Mouse (Mus musculus): ENCODE data around the gene Krtcap3.

Krtcap3 gene

DNA sequence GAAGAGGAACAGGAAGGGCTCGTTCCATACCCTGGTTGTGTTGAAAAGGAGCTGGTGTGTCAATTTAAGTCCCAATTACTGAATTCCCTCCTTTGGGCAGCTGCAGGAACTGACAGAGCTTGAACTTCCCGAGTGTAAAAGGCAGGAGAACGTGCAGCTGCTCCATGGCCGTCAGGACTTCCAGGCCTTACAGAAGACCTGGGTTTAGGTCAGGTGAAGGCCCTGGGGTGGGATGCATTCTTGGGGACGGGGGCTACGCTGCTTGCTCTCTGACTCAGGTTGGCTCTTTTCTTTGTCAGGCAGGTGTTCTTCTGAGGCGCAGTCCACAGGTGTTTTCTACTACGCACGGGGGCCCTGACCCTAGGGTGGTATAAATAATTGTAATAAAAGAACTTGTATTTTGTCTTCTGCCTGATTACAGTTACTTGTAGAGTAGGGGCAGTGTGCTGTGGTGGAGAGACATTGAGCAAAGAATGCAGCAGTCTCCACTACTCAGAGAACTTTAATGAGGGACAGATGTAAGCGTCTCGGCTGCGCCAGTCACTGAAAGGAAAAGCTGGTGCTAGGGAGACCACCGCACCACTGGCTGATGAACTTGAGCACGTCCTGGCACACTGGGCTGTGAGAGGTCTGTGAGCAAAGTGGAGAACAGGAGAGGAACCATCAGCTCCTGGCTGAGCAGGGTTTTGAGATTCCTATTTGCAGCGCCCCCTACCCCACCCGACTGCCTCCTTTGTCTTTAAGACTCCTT lies 1.5 kb downstream of the Krtcap3 start:
- DNase-seq (ENCODE audit: low spot score): no peak

DNA sequence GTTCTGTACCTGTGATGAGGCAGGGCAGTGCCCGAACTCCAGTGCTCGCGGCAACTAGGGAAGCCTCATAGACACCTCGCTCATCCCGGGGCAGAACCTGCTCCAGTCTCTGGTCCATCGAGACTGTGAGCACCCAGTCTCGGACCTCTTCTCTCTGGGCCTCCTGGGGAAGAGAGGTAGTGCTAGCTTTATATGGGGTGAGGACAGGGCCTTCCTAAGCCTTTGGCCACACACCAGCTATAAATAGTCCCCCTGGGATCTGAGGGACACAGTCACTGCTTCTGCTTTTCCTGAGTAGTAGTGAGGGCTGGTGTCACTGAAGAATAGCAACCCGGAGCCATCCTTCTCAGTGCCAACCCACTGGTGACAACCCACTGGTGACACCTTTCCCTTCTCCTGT lies 2.3 kb downstream of the Krtcap3 start:
- DNase-seq (ENCODE audit: low spot score): no peak

DNA sequence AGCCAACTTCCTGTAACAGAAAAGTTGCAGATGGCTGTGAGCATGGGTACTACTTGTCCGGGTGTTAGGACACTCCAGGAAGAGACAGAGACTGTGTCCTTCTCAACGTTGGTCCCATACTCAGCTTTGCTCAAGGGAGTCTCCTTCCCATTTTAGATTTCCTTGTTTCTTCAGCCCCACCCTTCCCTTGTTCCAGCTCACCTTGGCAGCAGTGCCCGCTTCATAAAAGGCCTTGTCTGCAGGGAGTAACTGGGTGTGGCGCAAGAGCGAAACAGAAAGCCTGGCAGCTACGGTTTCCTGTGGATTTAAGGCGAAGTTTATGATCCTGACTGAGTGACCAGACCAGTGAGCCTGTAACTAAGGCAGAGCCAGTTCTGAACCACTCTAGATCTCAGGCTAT lies 3.0 kb downstream of the Krtcap3 start:
- DNase-seq (ENCODE audit: low spot score): no peak

DNA sequence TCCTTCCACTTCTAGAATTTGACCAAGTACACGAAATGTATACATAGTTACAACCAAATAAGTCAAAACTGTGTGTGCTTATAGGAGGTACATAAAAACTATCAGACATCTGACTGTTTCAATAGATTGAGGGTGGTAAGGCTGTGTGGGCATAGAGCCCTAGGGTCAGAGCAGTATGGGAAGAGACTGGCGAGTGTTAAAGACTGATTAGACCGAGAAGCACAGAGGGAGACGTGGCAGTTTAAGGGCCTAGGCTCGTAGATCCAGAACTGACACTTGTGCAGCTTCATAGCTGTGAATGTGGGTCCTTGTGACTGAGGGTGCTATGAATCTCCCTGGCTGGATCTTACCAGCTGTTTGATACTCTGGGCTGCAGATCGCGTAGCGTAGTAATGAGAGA lies 3.4 kb downstream of the Krtcap3 start:
- no peak for DNase-seq (ENCODE audit: low spot score)

DNA sequence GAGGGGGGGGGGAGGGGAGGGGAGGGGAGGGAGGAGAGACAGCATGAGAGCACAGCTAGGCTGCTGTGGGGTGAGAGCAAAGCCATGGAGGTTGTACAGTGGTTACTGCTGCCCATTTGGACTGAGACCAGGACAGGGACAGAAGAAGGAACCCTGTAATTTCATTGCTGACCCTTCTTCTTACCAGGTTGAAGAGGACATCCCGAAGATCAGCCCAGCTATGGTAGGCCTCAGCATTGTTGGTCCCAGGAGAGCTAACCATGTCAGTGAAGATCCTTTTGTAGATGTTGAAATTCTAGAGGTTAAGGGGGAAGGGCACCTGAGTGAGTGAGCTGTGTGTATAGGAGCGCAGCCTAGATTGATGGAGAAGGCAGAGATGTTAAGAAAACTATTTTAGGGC lies 3.9 kb downstream of the Krtcap3 start:
- no peak for DNase-seq (ENCODE audit: low spot score)

DNA sequence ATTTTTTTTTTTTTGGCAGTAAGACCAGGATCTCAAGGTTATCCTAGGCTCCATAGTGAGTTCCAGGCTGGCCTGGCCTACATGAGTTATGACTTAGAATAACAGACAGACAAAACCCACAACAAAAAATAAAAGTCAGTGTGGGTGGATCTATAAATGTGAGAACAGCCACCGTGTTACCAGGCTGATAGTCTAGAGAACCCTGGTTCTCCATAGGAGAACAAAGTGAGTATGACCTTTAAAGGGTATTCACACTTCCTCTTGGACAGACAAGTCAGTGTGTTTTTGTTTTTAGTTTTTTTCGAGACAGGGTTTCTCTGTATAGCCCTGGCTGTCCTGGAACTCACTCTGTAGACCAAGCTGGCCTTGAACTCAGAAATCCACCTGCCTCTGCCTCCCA lies 4.5 kb downstream of the Krtcap3 start:
- no peak for DNase-seq (ENCODE audit: low spot score)

DNA sequence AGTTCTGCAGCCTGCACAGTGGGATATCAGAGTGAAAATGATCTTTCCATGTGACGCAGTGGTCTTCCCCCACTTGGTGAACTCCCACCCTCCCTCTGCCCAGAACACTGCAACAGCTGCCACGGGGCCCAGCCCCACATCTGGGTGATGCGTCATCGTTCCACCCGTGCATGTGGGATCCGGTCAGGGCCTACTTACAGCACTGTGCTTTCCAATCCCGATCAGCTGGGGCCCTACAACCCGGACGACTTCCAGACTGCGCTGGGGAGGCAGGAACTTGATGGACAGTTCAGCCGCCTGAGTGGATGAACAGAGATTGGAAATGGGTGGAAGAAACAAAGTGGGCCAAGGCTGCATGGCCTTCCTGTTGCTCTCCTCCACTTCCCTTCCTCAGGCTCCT lies 6.1 kb downstream of the Krtcap3 start:
- no peak for DNase-seq (ENCODE audit: low spot score)

DNA sequence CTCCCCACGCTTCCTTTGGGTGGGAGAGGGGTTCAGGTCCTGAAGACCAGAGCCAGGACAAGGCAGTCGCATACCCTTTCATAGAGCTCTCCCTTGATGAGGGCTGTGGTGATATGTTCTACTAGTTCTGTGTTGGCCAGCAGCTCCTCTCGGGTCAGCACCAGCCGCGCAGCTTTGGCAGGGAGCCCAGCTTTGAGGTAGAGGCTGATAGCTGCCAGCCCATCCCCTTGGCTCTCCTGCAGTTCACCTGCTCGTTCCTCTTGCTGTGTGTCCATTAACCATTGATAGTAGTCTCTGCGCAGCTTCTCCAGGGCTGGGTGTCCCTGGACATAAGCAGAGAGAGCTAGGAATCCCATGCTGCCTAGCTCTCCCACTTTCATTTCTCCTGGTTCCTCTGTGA lies 14.6 kb downstream of the Krtcap3 start:
- DNase-seq (ENCODE audit: low spot score): no peak

DNA sequence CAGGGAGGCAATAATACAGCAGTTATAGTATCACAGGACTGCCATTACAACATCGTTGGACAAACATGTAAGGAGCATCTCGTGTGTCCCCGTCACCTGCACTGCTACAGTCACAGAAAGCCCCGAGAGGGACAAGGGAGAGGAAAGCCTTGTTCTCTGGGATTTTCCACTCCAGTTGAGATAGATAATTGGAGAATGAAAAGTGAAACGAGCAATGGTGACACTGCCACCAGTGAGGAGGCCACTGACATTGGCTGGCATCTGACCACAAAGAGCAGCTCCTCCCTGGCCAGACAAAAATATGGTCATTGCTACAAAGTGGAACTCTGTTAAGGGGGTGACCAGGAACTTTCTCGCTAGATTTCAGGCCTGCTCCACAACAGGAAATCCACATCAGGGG lies 16.2 kb downstream of the Krtcap3 start:
- no peak for DNase-seq (ENCODE audit: low spot score)

DNA sequence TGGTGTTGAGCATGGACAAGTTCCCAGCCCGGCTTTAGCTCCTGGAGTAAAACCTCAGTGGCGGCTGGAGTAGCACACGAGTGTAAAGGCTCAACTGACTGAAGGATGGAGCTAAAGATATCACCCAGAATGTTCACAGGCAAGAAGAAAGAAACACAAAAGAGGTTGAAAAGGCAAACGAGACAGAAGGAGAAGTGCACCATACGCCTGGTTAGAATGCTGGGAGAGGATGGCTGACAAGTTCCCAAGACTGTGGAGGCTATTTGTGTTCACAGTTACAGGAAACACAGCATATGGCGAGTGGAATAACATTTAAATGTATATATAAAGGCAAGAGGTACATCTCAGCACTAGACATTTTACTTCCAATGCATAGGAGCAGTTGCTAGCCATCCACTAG lies 21.5 kb downstream of the Krtcap3 start:
- DNase-seq (ENCODE audit: low spot score): no peak

DNA sequence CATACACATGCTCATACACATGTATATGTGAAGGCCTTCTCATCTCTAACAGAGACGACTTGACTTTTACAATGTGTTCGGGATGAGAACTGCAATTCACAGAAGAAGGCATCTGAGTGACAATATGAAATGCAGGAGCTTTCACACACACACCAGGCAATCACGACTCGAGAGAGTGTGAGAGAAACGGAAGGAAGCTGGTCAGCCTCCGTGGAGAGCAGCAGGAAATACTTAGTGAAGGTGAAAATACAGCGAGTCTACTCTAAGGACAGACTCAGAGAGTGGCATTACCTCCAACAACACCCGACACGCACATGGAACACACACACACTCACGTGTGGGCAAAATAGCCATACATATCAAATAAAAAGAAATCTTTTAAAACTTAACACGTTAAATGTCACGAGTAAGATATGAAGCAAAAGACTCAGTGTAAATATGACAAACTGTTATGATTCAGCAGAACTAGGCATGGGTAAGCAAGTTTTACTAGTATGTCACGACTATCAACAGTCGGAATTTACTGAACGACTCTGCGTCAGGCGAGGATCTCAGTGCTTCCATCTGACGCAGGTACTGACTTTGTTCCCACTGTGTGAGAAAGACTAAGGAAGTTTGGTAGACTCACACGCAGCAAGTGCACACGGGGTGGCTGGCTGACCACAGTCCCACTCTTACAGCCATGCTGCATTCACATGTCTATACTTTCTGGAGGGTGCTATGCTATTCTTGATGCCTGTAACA lies 27.9 kb downstream of the Krtcap3 start:
- DNase-seq (ENCODE audit: low spot score): no peak

DNA sequence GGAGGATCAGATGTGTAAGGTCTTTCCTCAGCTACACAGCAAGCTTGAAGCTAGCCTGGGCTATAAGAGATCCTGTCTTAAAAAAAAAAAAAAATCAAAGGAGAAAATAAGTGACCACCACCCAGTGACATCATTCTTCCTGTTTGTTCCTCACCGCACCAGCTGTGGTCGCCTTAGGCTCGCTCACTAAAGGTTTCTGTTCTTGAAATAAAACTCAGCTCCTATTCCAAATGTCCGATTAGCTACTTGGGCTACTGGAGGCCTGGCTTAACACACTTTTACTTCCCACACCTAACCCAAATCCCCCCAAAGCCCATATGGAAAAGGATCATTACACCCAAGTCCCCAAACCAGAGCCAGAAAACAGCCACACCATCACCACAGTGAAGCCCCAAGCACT lies 36.7 kb downstream of the Krtcap3 start:
- peak; percentile 13 for DNase-seq (ENCODE audit: low spot score)

DNA sequence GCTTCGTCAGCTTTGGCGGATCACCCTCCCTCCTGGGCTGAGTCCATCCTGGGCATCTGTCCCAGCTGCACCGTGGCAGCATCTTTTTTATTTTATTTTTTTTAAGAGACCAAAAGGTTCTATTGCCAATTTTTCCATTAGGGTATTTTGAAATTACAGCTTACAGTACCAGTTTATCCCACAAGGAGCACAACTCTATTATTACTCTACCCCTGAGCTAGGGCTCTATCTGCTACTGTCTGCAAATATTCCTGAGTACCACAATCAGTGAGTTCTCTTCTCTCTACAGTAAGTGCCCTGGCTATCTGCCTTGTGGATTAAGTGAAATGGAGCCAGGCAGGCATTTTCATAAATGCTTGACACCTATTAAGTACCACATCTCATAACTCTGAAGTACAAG lies 37.2 kb downstream of the Krtcap3 start:
- DNase-seq (ENCODE audit: low spot score): no peak

DNA sequence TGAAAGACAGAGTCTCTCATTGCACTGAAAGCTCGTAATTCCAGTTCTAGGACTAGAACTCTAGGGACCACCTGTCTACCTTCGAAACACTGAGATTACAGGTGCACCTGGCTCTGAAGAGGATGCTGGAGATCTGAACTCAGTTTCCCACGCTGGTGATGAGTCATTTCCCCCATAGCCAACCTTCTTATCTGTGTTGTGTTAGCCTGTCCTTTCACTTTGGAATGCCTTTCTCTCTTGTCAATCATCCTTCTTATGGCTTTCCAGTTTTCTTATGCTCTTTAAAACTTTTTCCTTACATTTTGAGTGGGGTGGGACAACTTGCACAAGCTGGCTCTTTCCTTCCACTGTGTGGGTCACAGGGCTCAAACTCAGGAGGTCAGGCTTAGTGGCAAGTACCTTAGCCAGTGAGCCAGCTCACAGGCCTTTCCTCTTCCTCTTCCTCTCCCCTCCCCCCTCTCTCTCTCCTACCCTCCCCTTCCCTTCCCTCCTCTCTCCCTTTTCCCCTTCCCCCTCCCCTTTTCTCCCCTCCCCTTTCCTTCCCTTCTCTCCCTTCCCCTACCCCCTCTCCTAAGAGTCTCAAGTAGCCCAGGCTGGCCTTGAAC lies 38.2 kb downstream of the Krtcap3 start:
- DNase-seq (ENCODE audit: low spot score): no peak

DNA sequence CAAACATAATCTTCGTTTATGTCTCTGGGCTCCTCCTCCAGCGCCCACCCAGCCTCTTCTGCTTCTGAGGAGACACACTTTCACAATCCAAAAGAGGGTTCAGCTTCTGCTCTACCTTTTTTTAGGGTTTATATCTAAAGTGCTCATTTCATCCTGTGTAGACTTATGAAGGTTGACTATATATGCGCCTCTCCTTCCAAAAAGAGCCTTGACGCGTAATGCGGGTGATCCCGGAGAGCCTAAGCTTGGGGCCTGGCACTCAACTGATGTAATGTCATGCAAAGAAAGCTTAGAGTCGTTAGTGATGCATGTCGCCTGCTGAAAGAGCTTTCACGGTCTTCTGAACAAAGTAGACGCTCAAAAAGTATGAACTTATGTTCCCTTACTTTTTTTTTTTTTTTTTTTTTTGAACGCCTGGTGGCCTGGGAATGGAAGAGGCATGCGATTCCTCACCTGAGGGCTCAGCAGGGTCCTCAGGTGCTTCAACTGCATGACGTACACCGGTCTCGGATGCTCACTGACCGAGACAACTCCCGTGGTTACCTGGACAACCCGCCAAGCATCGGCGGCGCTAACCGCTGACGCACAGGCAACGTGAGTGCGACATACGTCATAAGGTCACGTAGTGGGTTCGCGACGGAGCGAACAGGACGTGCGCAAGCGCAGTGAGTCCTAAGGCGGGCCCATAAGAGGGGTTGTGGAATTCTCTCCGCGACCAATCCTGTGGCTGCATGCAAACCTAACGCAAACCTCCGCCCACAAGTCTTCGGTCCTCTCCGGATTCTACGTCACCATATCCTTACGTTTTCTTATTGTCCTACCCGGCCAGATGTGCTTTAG lies 39.2 kb downstream of the Krtcap3 start, which contains the start of gene Ift172:
TSS of gene Ift172 (minus strand) at position 596 of the 840 bp plus-strand sequence.
- DNase-seq (ENCODE audit: low spot score): peak; percentile 88

DNA sequence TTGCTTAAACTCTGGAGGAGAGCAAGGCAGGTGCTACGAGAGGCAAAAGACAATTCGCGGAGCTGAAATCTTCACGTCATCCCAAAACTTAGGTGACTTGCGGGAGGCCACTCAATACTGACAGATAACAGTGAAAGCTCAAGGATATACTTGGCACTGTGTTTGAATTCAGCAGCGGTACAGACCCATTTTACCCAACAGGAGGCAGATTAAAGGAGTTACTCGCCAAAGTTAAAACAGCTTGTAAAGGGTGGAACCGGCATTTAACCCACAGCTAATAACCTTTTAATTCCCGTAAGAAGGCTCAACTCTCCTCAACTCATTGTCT lies 39.8 kb downstream of the Krtcap3 start:
- DNase-seq (ENCODE audit: low spot score): no peak

DNA sequence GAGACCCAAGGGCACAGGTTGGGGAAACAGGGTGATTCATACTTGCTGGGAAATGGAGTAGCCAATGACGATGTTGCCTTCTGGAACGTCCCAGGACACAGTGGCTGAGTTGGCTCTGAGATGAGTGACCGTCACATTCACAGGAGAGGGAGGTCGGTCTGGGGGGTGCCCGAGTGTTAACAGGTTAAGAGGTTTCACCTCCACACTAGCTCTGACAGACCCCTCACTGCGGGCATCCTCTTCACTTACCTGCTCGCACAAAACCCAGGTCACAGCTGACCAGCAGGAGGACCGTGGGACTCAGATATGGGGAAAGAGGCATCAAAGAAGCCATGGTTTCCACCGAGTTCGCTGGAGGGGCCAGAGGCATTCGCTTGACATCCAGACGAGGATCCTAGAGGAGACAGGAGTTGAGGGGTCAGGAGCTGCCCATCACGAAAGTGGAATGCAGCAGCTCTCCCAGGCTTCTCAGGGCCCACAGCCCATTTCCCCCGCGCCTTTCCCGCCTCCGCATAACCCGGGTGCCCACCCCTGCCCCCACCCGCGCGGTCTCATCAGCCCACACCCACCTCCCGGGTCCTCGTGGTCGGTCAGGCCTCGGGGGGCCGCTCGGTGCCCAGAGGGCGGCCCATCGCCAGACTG lies 43.6 kb downstream of the Krtcap3 start:
- DNase-seq (ENCODE audit: low spot score): no peak

DNA sequence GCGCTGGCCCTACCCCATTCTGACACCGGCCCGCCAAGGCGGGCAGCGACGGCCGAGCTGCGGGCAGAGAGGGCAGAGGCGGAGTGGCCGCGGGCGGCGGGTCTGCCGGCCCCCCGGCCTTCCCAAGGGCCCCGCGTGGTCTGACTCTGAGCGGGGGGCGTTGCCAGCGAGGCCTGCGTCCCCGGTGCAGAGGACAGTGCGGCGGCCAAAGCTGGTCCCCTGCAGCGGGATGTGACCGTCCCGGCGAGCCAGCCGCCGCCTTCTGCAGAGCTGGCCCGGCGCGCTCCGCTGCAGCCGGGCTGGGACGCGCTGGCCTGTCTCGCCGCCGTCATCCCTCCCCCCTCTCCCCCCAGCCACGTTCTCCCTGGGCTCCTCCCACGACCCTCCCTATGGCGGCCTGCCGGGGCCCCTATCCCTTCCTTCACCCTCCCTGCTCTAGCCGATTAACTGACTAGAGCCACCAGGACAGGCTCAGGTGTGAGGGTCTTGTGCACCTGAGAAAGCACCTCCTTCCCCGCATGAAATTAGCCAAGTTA lies 44.2 kb downstream of the Krtcap3 start, which contains the start of gene Fndc4:
TSS of gene Fndc4 (minus strand) at position 475 of the 536 bp plus-strand sequence.
- DNase-seq (ENCODE audit: low spot score): no peak

DNA sequence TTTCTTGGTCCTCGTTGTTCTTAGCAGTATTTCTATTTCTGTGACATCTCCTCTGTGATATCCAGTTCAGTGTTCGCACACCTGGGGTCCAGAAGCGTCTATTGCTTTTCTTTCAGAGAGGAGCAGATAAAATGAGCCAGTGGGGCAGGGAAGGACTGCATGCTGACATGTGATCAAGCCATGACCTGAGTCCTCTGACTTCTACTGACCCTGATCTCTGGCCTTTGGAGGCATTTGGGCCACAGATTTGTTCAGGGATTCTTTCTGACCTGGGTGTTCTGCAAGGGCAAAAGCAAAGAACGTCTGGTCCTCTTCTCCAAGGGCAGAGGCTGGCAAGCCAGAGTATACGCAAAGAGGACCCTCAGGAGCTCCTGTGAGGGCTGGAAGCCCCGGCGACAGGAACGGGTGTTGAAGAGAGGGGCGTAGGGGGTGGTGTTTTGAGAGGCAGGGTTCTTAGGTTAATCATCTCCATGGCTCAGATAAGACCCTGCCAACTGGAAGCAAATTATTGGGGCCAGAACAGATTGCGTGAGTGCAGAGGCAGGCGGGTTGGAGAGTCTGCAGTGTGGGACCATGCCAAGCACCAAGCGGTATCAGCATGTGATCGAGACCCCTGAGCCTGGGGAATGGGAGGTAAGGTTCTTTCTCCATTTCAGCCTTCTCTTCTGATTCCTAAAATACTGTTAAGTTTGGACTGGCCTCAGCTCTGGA lies 45.7 kb downstream of the Krtcap3 start, which contains the start of gene Gckr:
TSS of gene Gckr (plus strand) at position 397 of the 711 bp plus-strand sequence.
- DNase-seq (ENCODE audit: low spot score): no peak

DNA sequence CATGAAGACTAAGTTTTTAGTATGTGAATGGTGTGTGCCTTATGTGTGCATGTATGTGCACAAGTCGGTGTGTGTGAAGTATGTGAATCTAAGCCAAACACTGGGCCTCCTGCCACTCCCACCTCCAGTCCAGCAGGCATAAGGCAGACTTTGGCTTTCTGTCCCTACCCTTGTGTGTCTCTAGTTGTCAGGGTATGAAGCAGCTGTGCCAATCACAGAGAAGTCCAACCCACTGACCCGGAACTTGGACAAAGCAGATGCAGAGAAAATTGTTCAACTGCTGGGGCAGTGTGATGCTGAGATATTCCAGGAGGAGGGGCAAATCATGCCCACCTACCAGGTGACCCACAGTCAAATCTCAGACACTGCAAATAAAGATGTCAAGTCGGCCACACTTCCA lies 46.5 kb downstream of the Krtcap3 start:
- no peak for DNase-seq (ENCODE audit: low spot score)

DNA sequence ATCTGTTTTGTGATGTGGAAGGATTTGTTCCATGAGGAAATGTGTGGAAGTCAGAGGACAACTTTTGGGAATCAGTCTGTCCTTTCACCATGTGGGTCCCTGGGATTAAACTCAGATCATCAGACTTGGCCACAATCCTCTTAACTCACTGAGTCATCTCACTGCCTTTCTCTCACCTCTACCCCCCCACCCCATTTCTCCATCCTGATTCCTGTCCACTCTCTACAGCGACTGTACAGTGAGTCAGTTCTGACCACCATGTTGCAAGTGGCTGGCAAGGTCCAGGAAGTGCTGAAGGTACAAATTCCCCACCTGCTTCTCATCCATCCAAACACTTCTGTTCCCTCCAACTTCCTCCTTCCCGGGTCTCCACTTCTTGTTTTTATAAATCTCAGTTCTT lies 47.0 kb downstream of the Krtcap3 start:
- no peak for DNase-seq (ENCODE audit: low spot score)
